Mouse (Mus musculus) lung, adult 2 months (tissue): ENCODE data around the gene Bcl3. TPM values are rescaled to one million over a fixed set of nuclear protein-coding genes. Genes with fewer than 3 reads are reported as not detected.
A peak's percentile ranks its signal among the peaks of the same experiment; 100 is the strongest.

Source experiments
- DNase-seq: peaks from one replicate; pipeline ENCODE4 v3.0.0; 2022
- H3K4me1 ChIP-seq: fragments of 200-500 bp; 2 replicates; pipeline ENCODE4 v1.6.1; 2011; ENCODE audit warnings: low read length; ENCODE audit not compliant: control insufficient read depth, insufficient read depth
- H3K4me3 ChIP-seq: fragments of 200-500 bp; replicated peaks from 2 replicates; pipeline ENCODE3; 2011; ENCODE audit warnings: low read depth, mild to moderate bottlenecking, control low read depth, low read length; ENCODE audit errors: extremely low read depth
- CTCF ChIP-seq: fragments of 200-500 bp; IDR thresholded peaks from 2 replicates; pipeline ENCODE4 v1.5.1; 2011; ENCODE audit warnings: mild to moderate bottlenecking, low read length, control low read depth; ENCODE audit not compliant: insufficient read depth
- POLR2A ChIP-seq: fragments of 200-500 bp; IDR thresholded peaks from 2 replicates; pipeline ENCODE4 v1.6.1; 2011; ENCODE audit warnings: low read depth, mild to moderate bottlenecking, control low read depth, low read length, borderline replicate concordance; ENCODE audit errors: extremely low read depth
- WGBS: fragments of 180-500 bp; shearing (Covaris S2); methylation state at CpG from one replicate; pipeline ENCODE4 v1.1.7; 2018; 5-methylcytosine and 5-hydroxymethylcytosine counted together
- polyA plus RNA-seq: library from polyadenylated mRNA; depleted of rRNA; stranded (reverse); fragments of >200 nt; gene quantifications from 2 replicates; pipeline ENCODE4 v1.2.3, GENCODE M21; 2012

Bcl3 gene
- polyA plus RNA-seq, 1 experiment, result 38.7 TPM

DNA sequence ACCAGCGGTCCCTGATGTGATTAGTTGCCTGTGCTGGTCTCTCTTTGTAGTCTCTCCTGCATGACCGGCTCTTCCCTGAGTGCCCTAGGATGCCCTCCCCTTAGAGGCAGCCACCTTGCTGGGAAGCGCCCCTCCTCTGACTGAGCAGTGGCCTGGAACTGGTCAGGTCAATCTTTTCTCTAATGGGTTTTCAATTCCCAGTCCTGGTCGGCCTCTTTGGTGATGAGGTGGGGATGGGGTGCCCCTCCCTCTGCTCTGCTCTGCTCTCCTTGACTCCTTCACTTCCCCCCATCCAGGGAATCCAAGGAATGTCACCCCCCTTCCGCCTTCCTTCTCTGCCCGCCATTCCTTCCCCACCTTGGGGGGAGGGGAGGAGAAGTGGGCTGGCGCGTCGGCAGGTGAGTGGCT is 51.6 kb downstream of the Bcl3 start, which contains the start of gene Bcam:
Gene Bcam, minus strand, starts transcription at position 33 of the 408 bp plus-strand sequence.
- DNase-seq, result peak; percentile 67
- TF ChIP-seq POLR2A (no peak), CTCF (no peak)
- WGBS, result 24% methylated on average over 9 of the region's 9 CpGs
- Histone ChIP-seq H3K4me1 (peaks cover 10% of the 10 kb centered on the region), H3K4me3 (peak within 1 kb of the TSS; percentile 76)

DNA sequence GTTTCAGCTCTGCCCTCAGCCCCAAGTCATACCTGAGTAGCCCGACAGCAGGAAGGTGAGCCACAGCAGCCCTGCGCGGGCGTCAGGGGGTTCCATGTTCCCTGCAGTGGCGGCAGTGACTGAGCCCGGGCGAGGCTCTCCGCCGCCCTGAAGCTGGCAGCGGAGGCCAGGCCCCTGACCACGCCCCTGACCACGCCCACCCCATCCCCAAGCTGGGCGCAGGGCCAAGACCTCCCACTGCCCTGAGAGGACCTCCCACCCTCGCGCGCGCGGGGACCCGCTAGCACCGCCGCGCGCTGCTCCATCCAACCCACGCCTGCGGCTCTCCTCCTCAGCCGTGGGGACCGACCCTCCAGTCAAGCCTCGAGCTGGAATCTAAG is 52.2 kb downstream of the Bcl3 start:
- peak; percentile 94 for DNase-seq
- under 1% methylated on average over 28 of the region's 28 CpGs for WGBS
- Histone ChIP-seq H3K4me1 (peaks cover 10% of the 10 kb centered on the region), H3K4me3 (peak overlapping the region; percentile 76)
- TF ChIP-seq CTCF (no peak), POLR2A (peak; percentile 89)

DNA sequence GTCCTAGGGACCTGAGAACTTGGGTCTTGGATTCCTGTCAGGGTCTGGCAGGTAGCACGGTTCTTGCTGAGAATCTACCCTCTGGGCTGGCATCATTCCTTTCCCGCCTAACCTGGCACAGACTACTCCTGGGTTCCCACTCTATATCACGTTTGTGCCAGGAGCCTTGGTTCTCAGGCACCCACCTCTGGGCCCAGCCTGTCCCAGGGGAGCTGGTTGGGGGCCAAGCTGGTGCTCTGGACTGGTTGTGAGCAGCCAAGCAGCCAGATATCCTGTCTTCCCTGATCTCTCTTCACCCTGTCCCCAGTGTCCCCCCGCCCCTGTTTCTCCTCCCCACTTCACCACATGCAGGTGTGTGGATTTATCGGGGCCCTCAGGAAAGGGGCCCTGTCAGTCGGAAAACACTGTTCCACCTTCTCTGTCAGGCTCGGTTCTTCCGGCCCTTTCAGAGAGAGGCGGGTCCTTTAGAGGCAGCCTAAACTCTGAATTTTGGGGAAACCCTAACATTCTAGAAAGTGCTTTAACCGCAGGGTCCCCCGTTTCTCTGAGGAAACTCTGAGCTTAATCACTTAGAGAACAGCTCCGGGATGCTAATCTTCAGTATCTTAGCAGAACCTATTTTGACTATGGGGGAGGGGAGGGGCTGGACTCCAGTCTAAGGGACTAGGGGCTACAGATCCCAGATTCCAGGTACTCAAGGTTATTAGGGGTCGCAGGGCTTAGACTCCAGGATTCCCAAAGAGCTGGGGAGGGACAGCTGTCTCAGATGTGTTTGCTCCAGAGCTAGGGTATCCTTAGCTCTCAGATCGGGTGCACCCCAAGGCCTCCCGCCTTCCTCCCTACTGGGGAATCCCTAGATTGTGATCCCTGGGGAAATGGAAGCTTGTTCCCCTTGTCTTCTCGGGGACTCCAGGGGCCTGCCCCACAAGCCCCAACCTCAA is 52.9 kb downstream of the Bcl3 start:
- peak; percentile 49 for DNase-seq
- peak overlapping the region; percentile 76 for H3K4me3 ChIP-seq
- 6% methylated on average over 16 of the region's 16 CpGs for WGBS

DNA sequence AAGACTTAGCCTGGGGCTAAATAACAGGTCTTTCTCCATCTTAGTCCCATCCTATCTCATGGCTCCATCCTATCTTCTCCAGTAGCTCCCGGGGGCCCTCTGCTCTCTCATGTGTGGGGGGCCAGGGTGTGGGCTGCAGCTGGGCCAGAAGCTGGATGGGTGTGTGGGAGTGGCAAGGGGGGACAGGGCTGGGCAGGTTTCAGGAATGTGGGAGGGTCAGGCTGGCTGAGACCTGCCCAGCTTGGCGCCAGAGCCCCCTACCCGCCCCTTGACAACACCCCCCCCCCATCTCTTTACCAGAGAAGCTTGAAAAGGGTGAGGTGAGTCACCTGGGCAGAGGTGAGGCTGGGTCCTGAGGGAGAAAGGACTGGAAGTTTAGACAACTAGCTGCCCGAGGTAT is 53.6 kb downstream of the Bcl3 start:
- peak overlapping the region; percentile 76 for H3K4me3 ChIP-seq
- no peak for DNase-seq
- no peak for TF ChIP-seq CTCF
- TF ChIP-seq POLR2A, result no peak
- WGBS, result 36% methylated on average over 4 of the region's 4 CpGs
- H3K4me1 ChIP-seq, result peaks cover 10% of the 10 kb centered on the region

More for the DNA sequence above, 52.9 kb downstream of the Bcl3 start:
- peaks cover 10% of the 10 kb centered on the region for H3K4me1 ChIP-seq
- no peak for TF ChIP-seq CTCF

DNA sequence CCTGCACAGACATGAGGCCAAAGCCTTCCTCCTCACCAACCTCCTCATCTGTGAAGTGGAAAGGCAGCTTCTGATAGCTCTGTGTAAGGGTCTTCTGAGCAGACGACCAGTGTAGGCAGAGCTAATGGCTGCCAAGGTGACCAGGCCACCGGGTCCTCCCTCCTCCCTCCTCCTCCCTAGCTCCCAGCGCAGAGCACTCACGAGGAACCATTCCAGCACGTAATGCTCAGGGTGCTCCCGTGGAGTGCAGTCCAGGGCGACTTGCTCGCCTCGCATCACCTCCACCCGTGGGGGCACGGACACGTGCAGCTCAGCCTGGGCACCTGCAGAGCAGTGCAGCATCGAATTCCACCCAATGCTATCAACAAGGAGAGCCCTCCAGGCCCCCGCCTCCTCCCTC is 54.3 kb downstream of the Bcl3 start:
- no peak for TF ChIP-seq CTCF
- TF ChIP-seq POLR2A, result no peak
- no peak for DNase-seq
- Histone ChIP-seq H3K4me1 (peaks cover 10% of the 10 kb centered on the region), H3K4me3 (peak overlapping the region; percentile 11)
- 62% methylated on average over 14 of the region's 14 CpGs for WGBS

DNA sequence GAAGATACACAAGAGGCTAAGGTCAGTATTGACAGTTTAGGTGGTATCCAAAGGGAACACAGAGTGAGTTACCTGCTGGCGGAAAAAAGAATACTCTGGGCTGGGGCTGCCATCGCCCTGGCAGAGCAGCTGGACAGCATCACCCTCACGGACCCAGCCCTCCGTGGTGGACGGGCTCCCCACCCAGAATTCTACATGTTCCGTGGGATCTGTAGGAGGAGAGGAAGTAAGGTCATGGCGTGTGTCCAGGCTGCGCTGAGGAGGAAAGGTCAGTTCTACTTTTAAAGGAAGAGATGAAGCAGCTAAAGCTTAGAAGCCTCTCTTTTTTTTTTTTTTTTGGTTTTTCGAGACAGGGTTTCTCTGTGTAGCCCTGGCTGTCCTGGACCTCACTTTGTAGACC is 58.0 kb downstream of the Bcl3 start:
- no peak overlapping the region for H3K4me3 ChIP-seq
- 71% methylated on average over 9 of the region's 9 CpGs for WGBS
- TF ChIP-seq CTCF (no peak), POLR2A (no peak)
- DNase-seq, result no peak
- H3K4me1 ChIP-seq, result peaks cover 5% of the 10 kb centered on the region

DNA sequence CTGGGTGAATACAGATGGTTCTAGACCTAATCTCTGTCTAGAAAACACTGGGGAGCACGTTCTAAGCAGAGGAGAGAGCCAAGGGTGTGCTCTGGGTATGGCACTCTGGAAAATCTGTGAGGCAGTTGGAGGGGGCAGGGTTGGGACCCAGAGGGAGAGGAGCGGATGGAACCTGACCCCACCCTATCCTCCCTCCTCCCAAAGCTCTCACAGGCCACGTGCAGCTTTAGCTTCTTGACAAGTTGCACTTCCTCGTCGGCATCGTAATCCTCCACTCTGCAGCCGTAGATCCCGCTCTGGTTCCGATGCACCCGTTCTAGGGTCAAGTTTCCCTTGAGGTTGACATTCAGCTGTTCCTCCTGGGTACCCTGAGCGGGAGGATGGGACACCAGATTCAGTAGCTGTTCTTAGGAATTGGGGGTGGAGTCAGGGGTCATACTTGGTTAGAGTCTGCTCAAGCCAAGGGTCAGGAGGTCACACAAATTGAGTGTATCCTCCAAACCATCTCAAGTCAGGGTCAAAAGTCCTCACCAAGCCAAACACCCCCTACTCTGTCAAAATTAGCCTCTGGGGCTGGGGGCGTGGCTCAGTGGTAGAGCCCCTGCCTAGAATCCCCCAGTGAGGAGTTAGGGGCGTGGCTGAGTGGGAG is 58.6 kb downstream of the Bcl3 start:
- H3K4me3 ChIP-seq, result no peak overlapping the region
- DNase-seq, result no peak
- no peak for TF ChIP-seq POLR2A
- TF ChIP-seq CTCF, result no peak
- peaks cover 2% of the 10 kb centered on the region for H3K4me1 ChIP-seq
- 46% methylated on average over 13 of the region's 13 CpGs for WGBS

DNA sequence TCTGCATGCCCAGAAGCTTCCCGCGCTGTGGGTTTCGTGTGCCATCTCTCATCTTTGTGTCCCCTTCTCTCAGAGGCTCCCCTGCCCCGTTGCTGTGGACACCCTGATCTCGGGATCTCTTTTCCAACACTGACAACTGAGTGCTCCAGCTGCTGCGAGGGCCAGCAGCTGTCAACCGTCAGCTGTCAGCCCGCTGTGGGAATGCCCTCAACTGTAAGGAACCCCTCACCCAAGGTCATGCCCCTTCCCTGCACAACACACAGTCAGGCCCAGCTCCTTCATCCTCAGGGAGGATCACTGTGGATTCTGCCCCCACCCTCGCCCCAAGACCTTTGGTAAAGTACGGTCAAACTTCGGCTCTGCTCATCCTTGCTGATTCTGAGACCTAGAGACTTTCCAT is 60.3 kb downstream of the Bcl3 start:
- Histone ChIP-seq H3K4me3 (no peak overlapping the region), H3K4me1 (no peaks in the 10 kb centered on the region)
- no peak for TF ChIP-seq POLR2A
- no peak for TF ChIP-seq CTCF
- 66% methylated on average over 11 of the region's 11 CpGs for WGBS
- no peak for DNase-seq

DNA sequence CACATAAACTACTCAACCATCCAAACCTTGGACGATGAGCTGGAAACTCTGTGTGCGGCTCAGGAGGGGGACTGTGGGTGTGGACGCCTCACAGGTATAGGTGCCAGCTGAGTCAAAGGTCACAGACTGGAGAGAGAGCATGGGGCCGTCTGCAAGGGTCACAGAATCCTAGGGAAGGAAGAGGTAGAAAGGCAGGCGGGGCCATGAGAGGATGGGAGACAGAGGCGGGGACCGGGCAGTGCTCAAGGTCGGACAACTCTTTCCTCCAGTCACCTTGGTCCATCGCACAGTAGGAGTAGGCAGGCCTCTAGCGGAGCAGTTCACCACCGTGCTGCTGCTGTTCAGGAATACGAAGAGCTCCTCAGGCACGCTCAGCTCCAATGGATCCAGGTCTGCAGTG is 62.5 kb downstream of the Bcl3 start:
- Histone ChIP-seq H3K4me3 (no peak overlapping the region), H3K4me1 (peaks cover 13% of the 10 kb centered on the region)
- DNase-seq, result no peak
- WGBS, result 76% methylated on average over 13 of the region's 13 CpGs
- TF ChIP-seq CTCF, result no peak
- no peak for TF ChIP-seq POLR2A
